Mouse (Mus musculus) stomach, embryonic 14.5 days (tissue): ENCODE measurements at regions not wholly inside any gene's neighbourhood (a gene's known extent, or its start where the extent isn't known, plus 50 kb on each side); places are given as distances from the start of the nearest gene placed in this dataset.

Experiments used
- ATAC-seq: fragments of 200-750 bp; cut with Nextera tagmentation; 2 replicates; pipeline ENCODE4 v1.8.0; 2017; ENCODE audit warnings: low read depth, moderate TSS enrichment; ENCODE audit not compliant: insufficient number of reproducible peaks, insufficient read depth, low FRiP score
- H3K27ac ChIP-seq: fragments of 300-500 bp; sonication (generic); 2 replicates; pipeline ENCODE4 v1.5.1; 2014; ENCODE audit warnings: mild to moderate bottlenecking, low read length, moderate library complexity, mixed read lengths
- H3K27me3 ChIP-seq: fragments of 300-500 bp; sonication (generic); 2 replicates; pipeline ENCODE4 v1.6.1; 2014; ENCODE audit warnings: low read length, control low read depth, mixed read lengths; ENCODE audit not compliant: control insufficient read depth, insufficient read depth
- H3K36me3 ChIP-seq: fragments of 300-500 bp; sonication (generic); 2 replicates; pipeline ENCODE4 v1.6.1; 2014; ENCODE audit warnings: mild to moderate bottlenecking, control low read depth, low read length, moderate library complexity, mixed read lengths; ENCODE audit not compliant: control insufficient read depth, insufficient read depth
- H3K4me1 ChIP-seq: fragments of 300-500 bp; sonication (generic); 2 replicates; pipeline ENCODE4 v1.6.1; 2014; ENCODE audit warnings: low read length, control low read depth, mixed read lengths; ENCODE audit not compliant: control insufficient read depth, insufficient read depth
- H3K4me2 ChIP-seq: fragments of 300-500 bp; sonication (generic); replicated peaks from 2 replicates; pipeline ENCODE4 v1.6.1; 2014; ENCODE audit warnings: low read depth, low read length, control low read depth
- H3K4me3 ChIP-seq: fragments of 300-500 bp; sonication (generic); 2 replicates; pipeline ENCODE4 v1.5.1; 2014; ENCODE audit warnings: low read depth, low read length, control low read depth
- H3K9ac ChIP-seq: fragments of 300-500 bp; sonication (generic); replicated peaks from 2 replicates; pipeline ENCODE4 v1.6.1; 2014; ENCODE audit warnings: low read depth, mild to moderate bottlenecking, control low read depth, low read length, moderate library complexity, mixed read lengths
- H3K9me3 ChIP-seq: fragments of 300-500 bp; sonication (generic); 2 replicates; pipeline ENCODE4 v1.6.1; 2016; ENCODE audit warnings: low read depth, low read length, control low read depth; ENCODE audit not compliant: control insufficient read depth
- WGBS: fragments of 180-500 bp; shearing (Covaris S2); extraction: QIAGEN DNeasy Blood & Tissue Kit; methylation state at CpG from one replicate; pipeline ENCODE4 v1.1.7; 2014; 5-methylcytosine and 5-hydroxymethylcytosine counted together

DNA sequence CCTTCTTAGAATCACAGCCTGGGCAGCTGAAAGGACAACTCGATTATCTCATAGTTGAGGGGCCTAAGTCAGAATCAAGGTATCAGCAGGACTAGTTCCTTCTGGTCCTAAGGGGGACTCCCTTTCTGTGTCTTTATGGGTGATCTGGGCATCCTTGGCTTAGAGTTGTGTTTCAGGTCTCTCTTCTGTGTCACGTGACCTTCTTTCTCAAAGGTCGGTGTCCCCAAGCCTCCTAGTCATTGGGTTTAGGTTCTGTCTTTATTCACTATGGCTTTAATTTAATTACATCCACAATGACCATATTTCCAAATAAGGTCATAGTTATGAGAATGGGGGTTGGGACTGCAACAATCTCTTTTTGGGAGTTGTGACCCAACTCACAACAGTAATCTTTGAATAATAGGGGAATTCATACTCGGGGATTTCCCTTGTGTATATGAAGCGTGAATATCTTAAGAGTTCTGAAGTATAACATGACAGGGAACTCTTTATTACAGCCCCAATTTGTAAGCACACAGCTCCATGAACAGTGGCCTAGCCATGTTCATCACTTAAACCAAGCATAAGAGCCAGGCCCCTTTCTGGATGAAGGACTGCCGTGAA lies 263.8 kb downstream of the Gm49356 start:
- WGBS: 87% methylated on average over 6 of the region's 6 CpGs
- H3K36me3 ChIP-seq: no peaks in the 10 kb centered on the region
- ATAC-seq: no peak

DNA sequence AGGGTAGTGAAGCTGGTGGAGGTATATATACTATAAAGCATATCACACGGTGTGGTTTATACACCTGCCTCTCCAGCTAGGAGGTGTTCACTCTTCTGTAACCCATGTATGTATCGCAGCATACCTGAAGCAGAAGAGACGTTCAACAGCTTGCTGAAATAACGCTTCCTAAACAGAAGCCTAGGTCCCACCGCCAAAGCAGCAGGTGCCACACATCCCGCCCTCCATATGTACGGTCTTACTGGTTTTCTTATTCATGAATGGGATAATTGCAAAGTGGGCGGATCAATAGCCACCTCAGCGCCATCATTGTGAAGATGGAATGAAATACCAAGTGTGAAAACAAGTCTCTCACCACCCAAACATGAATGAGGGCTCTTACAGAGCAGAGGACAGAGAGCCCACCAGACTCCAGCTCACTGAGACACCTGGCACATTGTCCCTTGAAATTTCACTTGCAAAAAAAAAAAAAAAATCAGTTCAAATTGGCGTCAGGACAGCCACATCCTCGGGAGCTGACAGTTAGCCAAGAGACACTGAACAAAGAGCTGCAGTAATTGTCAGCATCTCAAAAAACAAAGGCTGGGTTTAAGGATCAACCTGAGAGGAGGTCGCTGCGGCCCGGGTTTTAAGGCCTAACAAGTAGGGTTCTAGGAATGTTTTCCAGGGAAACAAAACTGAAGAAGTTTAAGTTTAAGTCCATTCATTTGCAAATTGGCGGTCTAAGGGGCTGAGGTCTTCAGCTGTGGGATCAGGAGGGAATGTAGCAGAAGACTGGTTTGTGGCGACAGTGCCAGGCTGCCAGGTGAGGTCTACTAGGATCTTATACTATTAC lies 264.5 kb downstream of the Gm49356 start:
- Histone ChIP-seq H3K9ac (no peak overlapping the region), H3K27me3 (no peaks in the 10 kb centered on the region), H3K27ac (no peak overlapping the region), H3K9me3 (no peaks in the 10 kb centered on the region), H3K36me3 (no peaks in the 10 kb centered on the region), H3K4me3 (no peak overlapping the region), H3K4me1 (0 out of 2 replicates have a peak, but pooled peaks cover 6% of the 10 kb centered on the region), H3K4me2 (no peak overlapping the region)
- WGBS: 67% methylated on average over 16 of the region's 16 CpGs
- ATAC-seq: no peak

More for the DNA sequence above, 263.8 kb downstream of the Gm49356 start:
- Histone ChIP-seq H3K27me3 (no peaks in the 10 kb centered on the region), H3K27ac (no peak overlapping the region), H3K9ac (no peak overlapping the region), H3K4me2 (no peak overlapping the region), H3K4me1 (0 out of 2 replicates have a peak, but pooled peaks cover 6% of the 10 kb centered on the region), H3K4me3 (no peak overlapping the region), H3K9me3 (no peaks in the 10 kb centered on the region)

DNA sequence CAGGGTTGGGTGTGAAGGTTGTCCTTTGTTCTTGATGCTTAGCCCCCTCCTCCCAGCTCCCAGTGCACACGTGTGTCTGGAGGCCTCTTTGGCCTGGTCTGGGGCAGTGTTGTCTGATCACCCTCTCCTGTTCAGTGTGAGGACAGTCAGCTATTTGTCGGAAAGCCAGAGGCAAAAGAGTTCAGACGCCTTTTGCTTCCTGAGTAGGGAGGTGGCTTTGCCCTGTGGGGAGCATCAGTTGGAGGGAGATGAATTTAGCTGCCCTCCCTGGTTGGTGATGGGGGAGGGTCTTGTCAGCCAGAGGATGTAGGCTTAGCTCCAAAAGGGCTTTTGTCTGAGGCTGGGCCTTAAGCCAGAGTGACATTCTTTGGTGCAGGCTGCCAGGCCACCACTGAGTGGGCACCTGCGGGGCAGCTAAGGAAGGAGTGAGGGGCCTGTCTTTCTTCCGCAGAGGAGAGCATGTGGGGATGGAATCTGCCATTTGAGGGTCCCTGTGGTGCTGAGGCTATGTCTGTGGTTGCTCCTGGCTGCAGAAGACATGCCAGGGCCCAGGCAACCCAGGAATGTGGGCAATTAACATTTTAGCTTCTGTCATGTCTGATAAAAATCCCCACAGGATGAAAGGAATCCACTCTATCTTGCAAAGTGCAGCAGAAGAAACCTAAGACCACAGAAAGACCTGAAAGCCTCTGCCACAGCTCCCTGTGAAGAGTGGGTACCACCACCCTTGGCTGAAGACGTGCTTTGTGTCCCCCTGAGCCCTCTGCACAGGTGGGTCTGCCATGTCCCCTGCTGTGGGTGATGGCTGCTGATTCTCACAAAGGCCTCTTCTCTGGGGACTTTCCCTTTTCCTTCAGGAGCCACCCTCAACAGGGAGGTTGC lies 265.6 kb downstream of the Gm49356 start:
- ATAC-seq: peak; percentile 33; the same call in 1 of the 2 replicates
- WGBS: 37% methylated on average over 6 of the region's 6 CpGs

DNA sequence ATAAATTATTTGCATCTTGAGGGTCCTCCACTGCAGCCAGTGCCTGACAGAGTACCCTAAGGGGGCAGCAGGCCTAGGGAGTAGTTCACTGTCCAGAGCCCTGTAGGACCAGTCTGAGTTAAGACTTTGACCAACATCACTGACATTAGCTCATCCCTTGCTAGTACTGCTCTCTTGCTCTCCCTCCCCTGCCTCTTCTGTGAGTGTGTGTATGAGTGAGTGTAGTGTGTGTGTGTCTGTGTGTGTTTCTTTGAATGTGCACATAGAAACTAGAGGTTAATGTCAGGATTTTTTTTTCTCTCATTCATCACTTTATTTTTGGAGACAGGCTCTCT lies 266.2 kb downstream of the Gm49356 start:
- Histone ChIP-seq H3K9ac (no peak overlapping the region), H3K36me3 (no peaks in the 10 kb centered on the region), H3K4me2 (no peak overlapping the region), H3K4me3 (no peak overlapping the region), H3K27ac (no peak overlapping the region), H3K4me1 (0 out of 2 replicates have a peak, but pooled peaks cover 6% of the 10 kb centered on the region), H3K9me3 (no peaks in the 10 kb centered on the region), H3K27me3 (no peaks in the 10 kb centered on the region)
- ATAC-seq: no peak

More for the DNA sequence above, 265.6 kb downstream of the Gm49356 start:
- Histone ChIP-seq H3K4me1 (0 out of 2 replicates have a peak, but pooled peaks cover 6% of the 10 kb centered on the region), H3K27ac (0 out of 2 replicates have a peak overlapping the region, but pooled peaks have one; percentile 15), H3K36me3 (no peaks in the 10 kb centered on the region), H3K4me2 (no peak overlapping the region), H3K4me3 (no peak overlapping the region), H3K9ac (no peak overlapping the region), H3K27me3 (no peaks in the 10 kb centered on the region), H3K9me3 (no peaks in the 10 kb centered on the region)

DNA sequence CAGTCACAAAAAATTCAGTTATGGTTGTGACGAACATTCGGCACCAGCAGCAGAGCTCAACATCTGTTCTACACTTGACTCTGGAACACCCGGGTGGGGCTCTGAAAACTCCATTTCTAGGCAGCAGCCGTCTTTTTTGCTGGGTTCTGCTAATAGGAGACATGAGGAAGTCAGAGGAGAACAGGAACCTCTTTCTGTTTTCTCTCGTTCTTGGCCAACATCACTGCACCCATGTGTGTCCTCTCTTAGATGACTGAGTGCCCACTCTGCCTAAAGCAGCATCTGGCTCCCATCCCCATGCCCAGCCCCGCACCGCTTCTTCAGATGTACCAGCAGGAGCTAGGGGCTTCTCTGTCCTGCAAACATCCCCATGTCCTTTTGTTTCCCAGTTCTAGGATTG lies 267.2 kb downstream of the Gm49356 start:
- no peaks in the 10 kb centered on the region for H3K9me3 ChIP-seq
- ATAC-seq: no peak
- no peaks in the 10 kb centered on the region for H3K27me3 ChIP-seq
- H3K4me1 ChIP-seq: 0 out of 2 replicates have a peak, but pooled peaks cover 6% of the 10 kb centered on the region
- H3K27ac ChIP-seq: no peak overlapping the region
- no peak overlapping the region for H3K4me3 ChIP-seq
- no peak overlapping the region for H3K9ac ChIP-seq
- H3K36me3 ChIP-seq: no peaks in the 10 kb centered on the region
- WGBS: 87% methylated on average over 7 of the region's 7 CpGs
- H3K4me2 ChIP-seq: no peak overlapping the region

DNA sequence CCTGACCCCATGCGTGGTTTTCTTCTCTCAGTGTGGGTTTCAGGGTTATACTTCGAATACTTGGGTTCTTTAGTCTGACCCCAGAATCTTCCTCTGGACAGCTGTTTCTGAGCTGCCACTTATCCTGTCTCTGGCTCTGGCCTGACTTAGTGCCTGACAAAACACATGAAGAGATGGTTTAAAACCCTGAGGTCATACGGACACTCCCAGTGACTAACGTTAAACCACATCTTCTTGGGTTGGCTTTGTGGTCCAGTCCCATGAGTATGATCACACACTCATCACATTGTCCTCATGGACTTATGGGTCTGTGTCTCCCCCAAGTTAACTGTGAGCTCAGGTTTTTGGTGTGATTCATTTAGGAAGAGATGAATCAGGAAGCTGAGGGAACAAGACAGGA lies 269.7 kb downstream of the Gm49356 start:
- Histone ChIP-seq H3K27me3 (no peaks in the 10 kb centered on the region), H3K9ac (no peak overlapping the region), H3K4me1 (0 out of 2 replicates have a peak, but pooled peaks cover 6% of the 10 kb centered on the region), H3K27ac (no peak overlapping the region), H3K4me2 (no peak overlapping the region), H3K4me3 (no peak overlapping the region), H3K36me3 (no peaks in the 10 kb centered on the region), H3K9me3 (no peaks in the 10 kb centered on the region)
- WGBS: 92% methylated on average over 4 of the region's 4 CpGs
- ATAC-seq: no peak

DNA sequence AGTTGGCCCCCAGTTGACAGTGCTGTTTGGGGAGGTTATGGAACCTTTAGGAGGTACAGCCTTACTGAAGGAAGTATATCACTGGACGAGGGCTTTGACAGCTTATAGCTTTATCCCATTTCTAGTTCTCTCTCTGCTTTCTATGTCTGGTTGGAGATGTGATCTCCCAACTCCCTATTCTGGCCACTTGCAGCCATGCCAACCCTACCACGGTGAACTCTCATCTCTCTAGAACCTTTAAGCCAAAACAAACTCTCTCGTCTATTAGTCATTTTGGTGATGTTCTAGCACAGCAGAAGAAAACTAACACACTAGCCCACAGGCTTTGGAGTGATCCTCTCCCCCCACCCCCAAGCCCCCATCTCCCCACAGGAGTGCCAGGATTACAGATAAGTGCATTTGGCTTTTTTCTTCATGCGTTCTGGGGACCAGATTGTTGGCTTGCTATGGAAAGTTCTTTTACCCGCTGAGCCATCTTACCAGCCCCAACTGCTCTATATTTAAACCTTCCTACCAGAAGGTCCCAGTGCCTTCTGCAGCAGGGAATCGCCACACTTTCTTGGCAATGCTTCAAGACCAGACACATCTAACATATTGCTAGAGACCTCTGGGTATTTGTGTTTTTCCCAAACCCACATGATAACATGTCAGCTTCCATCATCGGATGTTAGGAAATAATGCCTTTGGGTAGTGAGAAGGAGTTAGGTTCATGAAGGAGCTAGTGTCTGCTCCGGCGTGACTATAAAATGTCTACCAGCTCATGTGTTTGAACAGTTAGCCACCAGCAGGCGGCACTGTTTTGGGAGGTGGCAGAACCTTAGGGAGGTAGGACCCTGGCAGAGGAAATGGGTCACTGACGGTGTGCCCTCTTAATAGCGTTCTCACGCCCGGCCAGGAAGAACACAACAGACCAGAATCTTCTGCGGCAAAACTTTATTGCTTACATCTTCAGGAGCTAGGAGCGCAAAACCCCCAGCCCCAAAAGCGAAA lies 272.1 kb downstream of the Gm49356 start:
- Histone ChIP-seq H3K9me3 (no peaks in the 10 kb centered on the region), H3K9ac (no peak overlapping the region), H3K4me1 (no peaks in the 10 kb centered on the region), H3K27me3 (no peaks in the 10 kb centered on the region), H3K36me3 (no peaks in the 10 kb centered on the region), H3K4me2 (no peak overlapping the region), H3K4me3 (no peak overlapping the region), H3K27ac (no peak overlapping the region)
- WGBS: 94% methylated on average over 15 of the region's 17 CpGs
- no peak for ATAC-seq
